Mouse (Mus musculus) ES-Bruce4 (cell line): ENCODE measurements around the gene Slc25a39.

Source experiments
- CTCF ChIP-seq: IDR thresholded peaks from one replicate; pipeline ENCODE4 v1.8.1; 2011; ENCODE audit warnings: low read depth, low read length
- EP300 ChIP-seq: IDR thresholded peaks from 2 replicates; pipeline ENCODE4 v1.6.1; 2011; ENCODE audit warnings: low read depth, low read length; ENCODE audit not compliant: insufficient read depth
- POLR2A ChIP-seq: IDR thresholded peaks from one replicate; pipeline ENCODE4 v1.8.1; 2011; ENCODE audit warnings: low read length; ENCODE audit not compliant: insufficient read depth

DNA sequence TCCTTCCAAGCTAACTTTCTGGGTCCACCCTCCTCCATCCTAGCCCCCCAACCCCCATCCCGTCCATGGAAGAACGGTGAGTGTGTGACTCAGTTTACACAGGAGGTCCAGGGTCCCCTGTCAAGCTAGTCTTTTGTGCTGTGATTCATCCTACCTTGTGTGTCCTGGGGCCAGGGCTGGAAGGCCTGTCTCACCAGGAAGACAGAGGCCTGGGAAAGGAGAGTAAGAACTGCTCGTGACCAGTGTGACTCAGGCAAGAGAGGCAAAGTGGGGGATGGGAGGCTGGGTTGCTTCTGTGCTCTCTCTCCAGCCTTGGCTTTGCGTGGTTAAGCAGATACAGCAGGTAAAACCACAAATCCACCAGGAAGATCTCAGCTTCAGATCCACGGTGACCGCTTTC is 16.9 kb upstream of the Slc25a39 start:
- TF ChIP-seq POLR2A = no peak
- TF ChIP-seq CTCF = no peak
- no peak for TF ChIP-seq EP300
